Mouse (Mus musculus): Measurements from ENCODE around the gene Dnttip1. TPM values are rescaled to one million over a fixed set of nuclear protein-coding genes. Genes with fewer than 3 reads are reported as not detected.

Gene Dnttip1
- polyA plus RNA-seq, 1 experiment from 2014 or later: 55.1 TPM

GRCm38 (mm10) chr2:164773229-164773988 lies 27.6 kb downstream of the Dnttip1 start:
- no peak overlapping the region for H3K4me3 ChIP-seq (ENCODE audit: low read depth, low read length)
- WGBS: 82% methylated on average over 14 of the region's 14 CpGs
- no peaks in the 10 kb centered on the region for H3K36me3 ChIP-seq (ENCODE audit: control insufficient read depth, insufficient read depth, low read length)
- H3K4me1 ChIP-seq (ENCODE audit: control insufficient read depth, insufficient read depth, low read length): peaks cover 7% of the 10 kb centered on the region
- H3K27me3 ChIP-seq (ENCODE audit: control insufficient read depth, insufficient read depth, low read depth, low read length): no peaks in the 10 kb centered on the region
- H3K27ac ChIP-seq (ENCODE audit: low read length): no peak overlapping the region
- no peak overlapping the region for H3K9ac ChIP-seq (ENCODE audit: low read depth, low read length)
- no peaks in the 10 kb centered on the region for H3K9me3 ChIP-seq (replicated peaks; ENCODE audit: control insufficient read depth, low read length, poor library complexity, severe bottlenecking)
- ATAC-seq: no peak
- no peak overlapping the region for H3K4me2 ChIP-seq (ENCODE audit: low read length)

GRCm38 (mm10) chr2:164773989-164774364 lies 28.2 kb downstream of the Dnttip1 start:
- H3K4me3 ChIP-seq (ENCODE audit: low read depth, low read length): no peak overlapping the region
- H3K27ac ChIP-seq (ENCODE audit: low read length): no peak overlapping the region
- peaks cover 7% of the 10 kb centered on the region for H3K4me1 ChIP-seq (ENCODE audit: control insufficient read depth, insufficient read depth, low read length)
- H3K27me3 ChIP-seq (ENCODE audit: control insufficient read depth, insufficient read depth, low read depth, low read length): no peaks in the 10 kb centered on the region
- no peaks in the 10 kb centered on the region for H3K9me3 ChIP-seq (replicated peaks; ENCODE audit: control insufficient read depth, low read length, poor library complexity, severe bottlenecking)
- no peak for ATAC-seq
- no peak overlapping the region for H3K4me2 ChIP-seq (ENCODE audit: low read length)
- WGBS: 75% methylated on average over 5 of the region's 5 CpGs
- no peaks in the 10 kb centered on the region for H3K36me3 ChIP-seq (ENCODE audit: control insufficient read depth, insufficient read depth, low read length)
- H3K9ac ChIP-seq (ENCODE audit: low read depth, low read length): no peak overlapping the region

- H3K27ac ChIP-seq (ENCODE audit: low read length): no peak overlapping the region
- 85% methylated on average over 6 of the region's 6 CpGs for WGBS
- ATAC-seq: no peak
These were observed 30.3 kb downstream of the Dnttip1 start for GRCm38 (mm10) chr2:164776130-164776529.

GRCm38 (mm10) chr2:164776801-164777200 lies 31.0 kb downstream of the Dnttip1 start:
- no peak for ATAC-seq
- H3K4me3 ChIP-seq (ENCODE audit: low read depth, low read length): no peak overlapping the region
- WGBS: 76% methylated on average over 17 of the region's 17 CpGs

More at GRCm38 (mm10) chr2:164776130-164776529, 30.3 kb downstream of the Dnttip1 start:
- Histone ChIP-seq H3K36me3 (ENCODE audit: control insufficient read depth, insufficient read depth, low read length) (no peaks in the 10 kb centered on the region), H3K9ac (ENCODE audit: low read depth, low read length) (no peak overlapping the region), H3K4me3 (ENCODE audit: low read depth, low read length) (no peak overlapping the region), H3K4me2 (ENCODE audit: low read length) (no peak overlapping the region), H3K9me3 (replicated peaks; ENCODE audit: control insufficient read depth, low read length, poor library complexity, severe bottlenecking) (no peaks in the 10 kb centered on the region), H3K27me3 (ENCODE audit: control insufficient read depth, insufficient read depth, low read depth, low read length) (no peaks in the 10 kb centered on the region), H3K4me1 (ENCODE audit: control insufficient read depth, insufficient read depth, low read length) (no peaks in the 10 kb centered on the region)

GRCm38 (mm10) chr2:164777246-164778014 lies 31.6 kb downstream of the Dnttip1 start:
- Histone ChIP-seq H3K4me2 (ENCODE audit: low read length) (no peak overlapping the region), H3K4me1 (ENCODE audit: control insufficient read depth, insufficient read depth, low read length) (no peaks in the 10 kb centered on the region), H3K9ac (ENCODE audit: low read depth, low read length) (no peak overlapping the region), H3K9me3 (replicated peaks; ENCODE audit: control insufficient read depth, low read length, poor library complexity, severe bottlenecking) (no peaks in the 10 kb centered on the region), H3K36me3 (ENCODE audit: control insufficient read depth, insufficient read depth, low read length) (no peaks in the 10 kb centered on the region), H3K4me3 (ENCODE audit: low read depth, low read length) (no peak overlapping the region), H3K27me3 (ENCODE audit: control insufficient read depth, insufficient read depth, low read depth, low read length) (no peaks in the 10 kb centered on the region), H3K27ac (ENCODE audit: low read length) (no peak overlapping the region)
- ATAC-seq: no peak
- 82% methylated on average over 30 of the region's 30 CpGs for WGBS

More at GRCm38 (mm10) chr2:164776801-164777200, 31.0 kb downstream of the Dnttip1 start:
- Histone ChIP-seq H3K27ac (ENCODE audit: low read length) (no peak overlapping the region), H3K9ac (ENCODE audit: low read depth, low read length) (no peak overlapping the region), H3K27me3 (ENCODE audit: control insufficient read depth, insufficient read depth, low read depth, low read length) (no peaks in the 10 kb centered on the region), H3K36me3 (ENCODE audit: control insufficient read depth, insufficient read depth, low read length) (no peaks in the 10 kb centered on the region), H3K9me3 (replicated peaks; ENCODE audit: control insufficient read depth, low read length, poor library complexity, severe bottlenecking) (no peaks in the 10 kb centered on the region), H3K4me1 (ENCODE audit: control insufficient read depth, insufficient read depth, low read length) (no peaks in the 10 kb centered on the region), H3K4me2 (ENCODE audit: low read length) (no peak overlapping the region)

GRCm38 (mm10) chr2:164778015-164778287 lies 32.2 kb downstream of the Dnttip1 start:
- Histone ChIP-seq H3K4me2 (ENCODE audit: low read length) (no peak overlapping the region), H3K4me3 (ENCODE audit: low read depth, low read length) (no peak overlapping the region), H3K27ac (ENCODE audit: low read length) (no peak overlapping the region), H3K9ac (ENCODE audit: low read depth, low read length) (no peak overlapping the region), H3K4me1 (ENCODE audit: control insufficient read depth, insufficient read depth, low read length) (no peaks in the 10 kb centered on the region), H3K27me3 (ENCODE audit: control insufficient read depth, insufficient read depth, low read depth, low read length) (no peaks in the 10 kb centered on the region), H3K36me3 (ENCODE audit: control insufficient read depth, insufficient read depth, low read length) (no peaks in the 10 kb centered on the region), H3K9me3 (replicated peaks; ENCODE audit: control insufficient read depth, low read length, poor library complexity, severe bottlenecking) (no peaks in the 10 kb centered on the region)
- WGBS: 92% methylated on average over 11 of the region's 11 CpGs
- ATAC-seq: no peak

- H3K36me3 ChIP-seq (ENCODE audit: control insufficient read depth, insufficient read depth, low read length): no peaks in the 10 kb centered on the region
- 87% methylated on average over 7 of the region's 7 CpGs for WGBS
These were observed 33.0 kb downstream of the Dnttip1 start for GRCm38 (mm10) chr2:164778809-164779208.

GRCm38 (mm10) chr2:164779481-164780086 lies 33.8 kb downstream of the Dnttip1 start, which contains the start of gene Tnnc2:
TSS of gene Tnnc2 (minus strand) at chr2:164779967.
- no peaks in the 10 kb centered on the region for H3K4me1 ChIP-seq (ENCODE audit: control insufficient read depth, insufficient read depth, low read length)
- no peaks in the 10 kb centered on the region for H3K9me3 ChIP-seq (replicated peaks; ENCODE audit: control insufficient read depth, low read length, poor library complexity, severe bottlenecking)
- no peak within 1 kb of the TSS for H3K27ac ChIP-seq (ENCODE audit: low read length)
- no peaks in the 10 kb centered on the region for H3K36me3 ChIP-seq (ENCODE audit: control insufficient read depth, insufficient read depth, low read length)
- H3K4me3 ChIP-seq (ENCODE audit: low read depth, low read length): no peak within 1 kb of the TSS
- ATAC-seq: no peak
- H3K4me2 ChIP-seq (ENCODE audit: low read length): no peak within 1 kb of the TSS
- no peaks in the 10 kb centered on the region for H3K27me3 ChIP-seq (ENCODE audit: control insufficient read depth, insufficient read depth, low read depth, low read length)
- 72% methylated on average over 8 of the region's 8 CpGs for WGBS
- H3K9ac ChIP-seq (ENCODE audit: low read depth, low read length): no peak within 1 kb of the TSS

More at GRCm38 (mm10) chr2:164778809-164779208, 33.0 kb downstream of the Dnttip1 start:
- H3K9ac ChIP-seq (ENCODE audit: low read depth, low read length): no peak overlapping the region
- no peaks in the 10 kb centered on the region for H3K9me3 ChIP-seq (replicated peaks; ENCODE audit: control insufficient read depth, low read length, poor library complexity, severe bottlenecking)
- H3K4me1 ChIP-seq (ENCODE audit: control insufficient read depth, insufficient read depth, low read length): no peaks in the 10 kb centered on the region
- no peak overlapping the region for H3K4me2 ChIP-seq (ENCODE audit: low read length)
- H3K27ac ChIP-seq (ENCODE audit: low read length): no peak overlapping the region
- H3K4me3 ChIP-seq (ENCODE audit: low read depth, low read length): no peak overlapping the region
- no peaks in the 10 kb centered on the region for H3K27me3 ChIP-seq (ENCODE audit: control insufficient read depth, insufficient read depth, low read depth, low read length)
- no peak for ATAC-seq

- no peak for ATAC-seq
- Histone ChIP-seq H3K4me1 (ENCODE audit: control insufficient read depth, insufficient read depth, low read length) (peaks cover 10% of the 10 kb centered on the region), H3K9ac (ENCODE audit: low read depth, low read length) (no peak overlapping the region), H3K4me3 (ENCODE audit: low read depth, low read length) (no peak overlapping the region), H3K27ac (ENCODE audit: low read length) (no peak overlapping the region), H3K27me3 (ENCODE audit: control insufficient read depth, insufficient read depth, low read depth, low read length) (no peaks in the 10 kb centered on the region), H3K36me3 (ENCODE audit: control insufficient read depth, insufficient read depth, low read length) (no peaks in the 10 kb centered on the region), H3K9me3 (replicated peaks; ENCODE audit: control insufficient read depth, low read length, poor library complexity, severe bottlenecking) (no peaks in the 10 kb centered on the region), H3K4me2 (ENCODE audit: low read length) (no peak overlapping the region)
- 66% methylated on average over 4 of the region's 4 CpGs for WGBS
These were observed 36.1 kb downstream of the Dnttip1 start for GRCm38 (mm10) chr2:164781876-164782275.

Measured in midbrain, embryonic 16.5 days (tissue).